Mouse (Mus musculus) small intestine, adult 2 months (tissue): ENCODE measurements around the gene Zfp574.

ENCODE experiments used
- CTCF ChIP-seq: fragments of 200-500 bp; IDR thresholded peaks from 2 replicates; pipeline ENCODE4 v1.5.1; 2012; ENCODE audit warnings: low read depth, mild to moderate bottlenecking, control low read depth, inconsistent platforms, low read length, moderate library complexity, mixed read lengths; ENCODE audit not compliant: insufficient replicate concordance, insufficient read length; ENCODE audit errors: extremely low read depth
- POLR2A ChIP-seq: fragments of 200-500 bp; IDR thresholded peaks from 2 replicates; pipeline ENCODE4 v1.6.1; 2012; ENCODE audit warnings: low read depth, mild to moderate bottlenecking, control low read depth, inconsistent platforms, low read length, moderate library complexity

DNA sequence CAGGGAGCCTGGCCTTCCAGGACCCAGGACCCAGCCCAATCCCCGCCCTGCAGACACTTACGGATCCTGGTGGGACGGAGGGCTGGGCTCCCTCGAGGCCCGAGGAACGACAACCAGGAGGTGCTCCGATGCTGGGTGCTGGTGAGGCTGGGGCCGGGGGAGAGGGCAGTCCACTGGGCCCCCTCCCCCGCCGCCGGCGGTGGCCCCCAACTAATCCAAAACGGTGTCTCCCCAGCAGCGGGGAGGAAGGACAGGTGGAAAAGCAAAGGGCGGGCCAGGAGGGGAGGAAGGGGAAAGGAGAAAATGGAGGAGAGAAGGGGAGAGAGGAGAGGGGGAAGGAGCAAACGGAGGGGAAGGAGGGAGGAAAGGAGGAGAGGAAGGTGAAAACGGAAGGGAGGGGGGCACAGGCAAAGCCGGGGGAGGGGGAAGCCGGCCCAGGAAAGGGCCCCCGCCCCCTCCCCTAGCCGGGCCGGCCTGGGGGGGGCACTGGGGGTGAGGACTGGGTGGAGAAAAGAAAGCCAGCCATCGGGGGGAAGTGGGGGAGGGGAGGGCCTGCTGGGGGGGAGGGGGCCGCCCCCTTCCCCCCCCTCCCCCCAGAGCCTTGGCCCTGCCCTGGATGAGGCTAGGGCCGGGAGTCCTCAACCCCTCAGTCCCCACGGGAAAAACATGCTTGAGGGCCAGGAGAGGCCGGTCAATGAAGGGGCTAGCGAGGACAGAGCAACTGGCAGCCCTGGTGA, at the start of gene Zfp574, which contains the start of gene Grik5:
- no peak for TF ChIP-seq CTCF
- TF ChIP-seq POLR2A = no peak
